Mouse (Mus musculus): Measurements from ENCODE around the gene Sycp3. TPM values are rescaled to one million over a fixed set of nuclear protein-coding genes. Genes with fewer than 3 reads are reported as not detected.
"Not testable (repeated sequence)": the region's sequence is repeated elsewhere in the genome, so short reads cannot be mapped to it uniquely, and the experiment has no call there.

Gene Sycp3
- polyA plus RNA-seq, 1 experiment from 2014 or later, result not detected

GRCm38 (mm10) chr10:88427998-88428397, 31.4 kb upstream of the Sycp3 start:
- no peak overlapping the region for H3K27ac ChIP-seq (ENCODE audit: low read depth, low read length)
- no peaks in the 10 kb centered on the region for H3K9me3 ChIP-seq (ENCODE audit: control insufficient read depth, low read length)
- H3K4me1 ChIP-seq (replicated peaks; ENCODE audit: control insufficient read depth, insufficient read depth, low read length), result no peaks in the 10 kb centered on the region
- H3K4me3 ChIP-seq (ENCODE audit: low read depth, low read length), result no peak overlapping the region
- no peak for DNase-seq (ENCODE audit: low spot score)
- 92% methylated on average over 6 of the region's 6 CpGs for WGBS
- H3K4me2 ChIP-seq, result no peak overlapping the region
- no peaks in the 10 kb centered on the region for H3K27me3 ChIP-seq (replicated peaks; ENCODE audit: control insufficient read depth, insufficient read depth, low read length)
- no peak for ATAC-seq (replicated peaks; ENCODE audit: low FRiP score)
- peaks cover 9% of the 10 kb centered on the region; the same call in 1 of the 2 replicates for H3K36me3 ChIP-seq (ENCODE audit: control insufficient read depth, insufficient read depth, low read length)
- H3K9ac ChIP-seq (ENCODE audit: low read depth, low read length), result no peak overlapping the region

GRCm38 (mm10) chr10:88441224-88441623, 18.1 kb upstream of the Sycp3 start:
- DNase-seq (ENCODE audit: low spot score), result no peak
- H3K9ac ChIP-seq (ENCODE audit: low read depth, low read length), result no peak overlapping the region
- H3K4me3 ChIP-seq (ENCODE audit: low read depth, low read length), result no peak overlapping the region
- H3K4me1 ChIP-seq (replicated peaks; ENCODE audit: control insufficient read depth, insufficient read depth, low read length), result no peaks in the 10 kb centered on the region
- no peaks in the 10 kb centered on the region for H3K9me3 ChIP-seq (ENCODE audit: control insufficient read depth, low read length)
- no peak overlapping the region for H3K4me2 ChIP-seq
- peaks cover 4% of the 10 kb centered on the region for H3K36me3 ChIP-seq (ENCODE audit: control insufficient read depth, insufficient read depth, low read length)
- ATAC-seq (replicated peaks; ENCODE audit: low FRiP score), result no peak
- WGBS, result 86% methylated on average over 6 of the region's 6 CpGs
- H3K27me3 ChIP-seq (replicated peaks; ENCODE audit: control insufficient read depth, insufficient read depth, low read length), result no peaks in the 10 kb centered on the region
- H3K27ac ChIP-seq (ENCODE audit: low read depth, low read length), result no peak overlapping the region

GRCm38 (mm10) chr10:88451221-88451620, 8.1 kb upstream of the Sycp3 start:
- WGBS, result 75% methylated on average over 2 of the region's 2 CpGs
- DNase-seq (ENCODE audit: low spot score) (no peak), ATAC-seq (replicated peaks; ENCODE audit: low FRiP score) (no peak)
- H3K4me2 ChIP-seq, result no peak overlapping the region
- H3K4me1 ChIP-seq (replicated peaks; ENCODE audit: control insufficient read depth, insufficient read depth, low read length), result no peaks in the 10 kb centered on the region
- H3K4me3 ChIP-seq (ENCODE audit: low read depth, low read length), result no peak overlapping the region
- H3K9ac ChIP-seq (ENCODE audit: low read depth, low read length), result no peak overlapping the region
- H3K27ac ChIP-seq (ENCODE audit: low read depth, low read length), result no peak overlapping the region
- H3K9me3 ChIP-seq (ENCODE audit: control insufficient read depth, low read length), result no peaks in the 10 kb centered on the region
- no peaks in the 10 kb centered on the region for H3K27me3 ChIP-seq (replicated peaks; ENCODE audit: control insufficient read depth, insufficient read depth, low read length)
- H3K36me3 ChIP-seq (ENCODE audit: control insufficient read depth, insufficient read depth, low read length), result no peaks in the 10 kb centered on the region

GRCm38 (mm10) chr10:88451990-88452389, 7.4 kb upstream of the Sycp3 start:
- WGBS, result 88% methylated on average over 6 of the region's 6 CpGs

GRCm38 (mm10) chr10:88457816-88458215, 1.6 kb upstream of the Sycp3 start:
- no peaks in the 10 kb centered on the region for H3K36me3 ChIP-seq (ENCODE audit: control insufficient read depth, insufficient read depth, low read length)
- no peaks in the 10 kb centered on the region for H3K4me1 ChIP-seq (replicated peaks; ENCODE audit: control insufficient read depth, insufficient read depth, low read length)
- no peak overlapping the region for H3K4me3 ChIP-seq (ENCODE audit: low read depth, low read length)
- H3K4me2 ChIP-seq, result no peak overlapping the region
- ATAC-seq (replicated peaks; ENCODE audit: low FRiP score) (no peak), DNase-seq (ENCODE audit: low spot score) (no peak)
- H3K9ac ChIP-seq (ENCODE audit: low read depth, low read length), result no peak overlapping the region
- WGBS, result 44% methylated on average over 6 of the region's 6 CpGs
- no peak overlapping the region for H3K27ac ChIP-seq (ENCODE audit: low read depth, low read length)
- no peaks in the 10 kb centered on the region for H3K27me3 ChIP-seq (replicated peaks; ENCODE audit: control insufficient read depth, insufficient read depth, low read length)
- H3K9me3 ChIP-seq (ENCODE audit: control insufficient read depth, low read length), result no peaks in the 10 kb centered on the region

More at GRCm38 (mm10) chr10:88451990-88452389, 7.4 kb upstream of the Sycp3 start:
- H3K4me1 ChIP-seq (replicated peaks; ENCODE audit: control insufficient read depth, insufficient read depth, low read length), result no peaks in the 10 kb centered on the region
- no peaks in the 10 kb centered on the region for H3K27me3 ChIP-seq (replicated peaks; ENCODE audit: control insufficient read depth, insufficient read depth, low read length)
- no peak overlapping the region for H3K27ac ChIP-seq (ENCODE audit: low read depth, low read length)
- DNase-seq (ENCODE audit: low spot score) (no peak), ATAC-seq (replicated peaks; ENCODE audit: low FRiP score) (no peak)
- H3K9ac ChIP-seq (ENCODE audit: low read depth, low read length), result no peak overlapping the region
- H3K4me3 ChIP-seq (ENCODE audit: low read depth, low read length), result no peak overlapping the region
- H3K36me3 ChIP-seq (ENCODE audit: control insufficient read depth, insufficient read depth, low read length), result no peaks in the 10 kb centered on the region
- H3K9me3 ChIP-seq (ENCODE audit: control insufficient read depth, low read length), result no peaks in the 10 kb centered on the region
- no peak overlapping the region for H3K4me2 ChIP-seq

- no peak overlapping the region for H3K4me2 ChIP-seq
- no peaks in the 10 kb centered on the region for H3K27me3 ChIP-seq (replicated peaks; ENCODE audit: control insufficient read depth, insufficient read depth, low read length)
- DNase-seq (ENCODE audit: low spot score) (no peak), ATAC-seq (replicated peaks; ENCODE audit: low FRiP score) (no peak; the same call in 1 of the 2 replicates)
- H3K9ac ChIP-seq (ENCODE audit: low read depth, low read length), result no peak overlapping the region
- no peaks in the 10 kb centered on the region for H3K4me1 ChIP-seq (replicated peaks; ENCODE audit: control insufficient read depth, insufficient read depth, low read length)
- H3K9me3 ChIP-seq (ENCODE audit: control insufficient read depth, low read length), result no peaks in the 10 kb centered on the region
- no peak overlapping the region for H3K27ac ChIP-seq (ENCODE audit: low read depth, low read length)
- no peak overlapping the region for H3K4me3 ChIP-seq (ENCODE audit: low read depth, low read length)
- no peaks in the 10 kb centered on the region for H3K36me3 ChIP-seq (ENCODE audit: control insufficient read depth, insufficient read depth, low read length)
- 72% methylated on average over 18 of the region's 18 CpGs for WGBS
Measured at GRCm38 (mm10) chr10:88460122-88460820, 902 bp downstream of the Sycp3 start.

GRCm38 (mm10) chr10:88482866-88483265, 23.5 kb downstream of the Sycp3 start:
- 86% methylated on average over 10 of the region's 10 CpGs for WGBS
- not testable (repeated sequence) for ATAC-seq (replicated peaks; ENCODE audit: low FRiP score); H3K9me3 ChIP-seq (ENCODE audit: control insufficient read depth, low read length); H3K4me3 ChIP-seq (ENCODE audit: low read depth, low read length); H3K27ac ChIP-seq (ENCODE audit: low read depth, low read length); H3K27me3 ChIP-seq (replicated peaks; ENCODE audit: control insufficient read depth, insufficient read depth, low read length); H3K36me3 ChIP-seq (ENCODE audit: control insufficient read depth, insufficient read depth, low read length); H3K9ac ChIP-seq (ENCODE audit: low read depth, low read length); DNase-seq (ENCODE audit: low spot score); H3K4me1 ChIP-seq (replicated peaks; ENCODE audit: control insufficient read depth, insufficient read depth, low read length); H3K4me2 ChIP-seq

GRCm38 (mm10) chr10:88488629-88489028, 29.3 kb downstream of the Sycp3 start:
- H3K9me3 ChIP-seq (ENCODE audit: control insufficient read depth, low read length), result no peaks in the 10 kb centered on the region

GRCm38 (mm10) chr10:88491632-88492031, 32.3 kb downstream of the Sycp3 start:
- 61% methylated on average over 7 of the region's 7 CpGs for WGBS
- H3K36me3 ChIP-seq (ENCODE audit: control insufficient read depth, insufficient read depth, low read length), result no peaks in the 10 kb centered on the region
- no peak overlapping the region for H3K27ac ChIP-seq (ENCODE audit: low read depth, low read length)
- no peak overlapping the region for H3K4me3 ChIP-seq (ENCODE audit: low read depth, low read length)
- H3K4me1 ChIP-seq (replicated peaks; ENCODE audit: control insufficient read depth, insufficient read depth, low read length), result no peaks in the 10 kb centered on the region
- no peaks in the 10 kb centered on the region for H3K9me3 ChIP-seq (ENCODE audit: control insufficient read depth, low read length)
- no peak overlapping the region for H3K9ac ChIP-seq (ENCODE audit: low read depth, low read length)
- H3K27me3 ChIP-seq (replicated peaks; ENCODE audit: control insufficient read depth, insufficient read depth, low read length), result no peaks in the 10 kb centered on the region
- no peak overlapping the region for H3K4me2 ChIP-seq
- ATAC-seq (replicated peaks; ENCODE audit: low FRiP score) (no peak), DNase-seq (ENCODE audit: low spot score) (no peak)

More at GRCm38 (mm10) chr10:88488629-88489028, 29.3 kb downstream of the Sycp3 start:
- 87% methylated on average over 5 of the region's 5 CpGs for WGBS
- Histone ChIP-seq H3K4me3 (ENCODE audit: low read depth, low read length) (no peak overlapping the region), H3K27ac (ENCODE audit: low read depth, low read length) (no peak overlapping the region), H3K27me3 (replicated peaks; ENCODE audit: control insufficient read depth, insufficient read depth, low read length) (no peaks in the 10 kb centered on the region), H3K4me2 (no peak overlapping the region), H3K36me3 (ENCODE audit: control insufficient read depth, insufficient read depth, low read length) (no peaks in the 10 kb centered on the region), H3K4me1 (replicated peaks; ENCODE audit: control insufficient read depth, insufficient read depth, low read length) (no peaks in the 10 kb centered on the region), H3K9ac (ENCODE audit: low read depth, low read length) (no peak overlapping the region)
- DNase-seq (ENCODE audit: low spot score) (no peak), ATAC-seq (replicated peaks; ENCODE audit: low FRiP score) (no peak)

Data from liver, embryonic 11.5 days (tissue).